Mouse (Mus musculus): Measurements from ENCODE around the gene Zc3hc1.

DNA sequence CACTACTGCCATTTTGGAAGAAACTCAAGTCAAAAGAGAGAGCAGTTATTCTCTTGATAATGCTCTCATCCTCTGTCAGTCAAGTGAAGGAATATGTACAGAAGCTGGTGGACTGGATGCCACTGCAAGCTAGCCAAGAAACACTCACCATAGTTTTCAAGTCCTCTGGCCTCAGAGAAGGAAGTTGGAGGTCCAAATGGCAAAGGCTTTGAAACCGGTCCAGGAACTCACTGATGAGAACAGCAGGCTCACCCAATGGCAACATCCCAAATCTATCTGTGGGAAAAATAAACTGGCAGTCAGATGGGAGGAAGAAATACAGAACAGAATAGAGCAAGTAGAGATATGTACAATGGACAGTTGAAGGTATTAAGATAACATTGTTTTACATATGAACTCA, 15.0 kb downstream of the Zc3hc1 start:
- TF ChIP-seq CTCF (IDR thresholded peaks at IDR 0.05; ENCODE audit: low read depth): no peak
- no peak for TF ChIP-seq EP300 (IDR thresholded peaks at IDR 0.05; ENCODE audit: low read depth)

All from heart, postnatal 0 days (tissue).